Mouse (Mus musculus) hematopoietic multipotent progenitor cell, adult 10-12 weeks (in vitro differentiated cells): ENCODE measurements around the gene Rnf183. TPM values are rescaled to one million over a fixed set of nuclear protein-coding genes. Genes with fewer than 3 reads are reported as not detected.

ENCODE experiments used
- polyA plus RNA-seq: library from polyadenylated mRNA; stranded (reverse); fragments of >175 nt; gene quantifications from 2 replicates; pipeline ENCODE4 v1.2.3, GENCODE M21; 2012; ENCODE audit warnings: low replicate concordance

Gene Rnf183
- 0.56 TPM in 1 of 2 replicates, not detected in the other for polyA plus RNA-seq

GRCm38 (mm10) chr4:62435081-62435480, at the start of gene Rnf183:
Gene Rnf183, minus strand, starts transcription at chr4:62435252.

GRCm38 (mm10) chr4:62479937-62480708, 45.1 kb upstream of the Rnf183 start, which contains the start of gene Bspry:
Gene Bspry, plus strand, starts transcription at chr4:62480053.

GRCm38 (mm10) chr4:62470598-62471051, 35.6 kb upstream of the Rnf183 start, which contains the start of gene Wdr31:
Gene Wdr31, minus strand, starts transcription at chr4:62470896.

GRCm38 (mm10) chr4:62408601-62409282, 26.3 kb downstream of the Rnf183 start, which contains the start of the genes Cdc26 and Prpf4:
Gene Cdc26, minus strand, starts transcription at chr4:62408642.
Gene Prpf4, plus strand, starts transcription at chr4:62408797.

Other genes starting within 250 kb of the Rnf183 start
- not detected in 2 replicates for gene Zfp37, start 204.2 kb downstream of the Rnf183 start, polyA plus RNA-seq
- gene Slc31a2, start 172.7 kb downstream of the Rnf183 start, polyA plus RNA-seq: 1.5 and 1.8 TPM in 2 replicates
- 27.5 and 38.7 TPM in 2 replicates for gene Fkbp15, start 74.7 kb downstream of the Rnf183 start, polyA plus RNA-seq
- 0.66 and 1.5 TPM in 2 replicates for gene Slc31a1, start 74.5 kb downstream of the Rnf183 start, polyA plus RNA-seq
- 3.3 and 25.3 TPM in 2 replicates for gene Cdc26, start 26.6 kb downstream of the Rnf183 start, polyA plus RNA-seq
- 2.5 TPM in 2 replicates for gene Prpf4, start 26.5 kb downstream of the Rnf183 start, polyA plus RNA-seq
- 0.48 TPM in 1 of 2 replicates, not detected in the other for gene Wdr31, start 35.6 kb upstream of the Rnf183 start, polyA plus RNA-seq
- gene Bspry, start 44.8 kb upstream of the Rnf183 start, polyA plus RNA-seq: 1.7 and 4.5 TPM in 2 replicates
- gene Hdhd3, start 68.2 kb upstream of the Rnf183 start, polyA plus RNA-seq: 0.45 and 2.9 TPM in 2 replicates
- 80.4 and 309 TPM in 2 replicates for gene Alad, start 84.7 kb upstream of the Rnf183 start, polyA plus RNA-seq
- 9.5 and 15.9 TPM in 2 replicates for gene Pole3, start 89.8 kb upstream of the Rnf183 start, polyA plus RNA-seq
- gene 4933430I17Rik, start 90.1 kb upstream of the Rnf183 start, polyA plus RNA-seq: not detected in 2 replicates
- gene Rgs3, start 124.6 kb upstream of the Rnf183 start, polyA plus RNA-seq: 278 and 880 TPM in 2 replicates